Mouse (Mus musculus): ENCODE results near the gene Casp7.

DNA sequence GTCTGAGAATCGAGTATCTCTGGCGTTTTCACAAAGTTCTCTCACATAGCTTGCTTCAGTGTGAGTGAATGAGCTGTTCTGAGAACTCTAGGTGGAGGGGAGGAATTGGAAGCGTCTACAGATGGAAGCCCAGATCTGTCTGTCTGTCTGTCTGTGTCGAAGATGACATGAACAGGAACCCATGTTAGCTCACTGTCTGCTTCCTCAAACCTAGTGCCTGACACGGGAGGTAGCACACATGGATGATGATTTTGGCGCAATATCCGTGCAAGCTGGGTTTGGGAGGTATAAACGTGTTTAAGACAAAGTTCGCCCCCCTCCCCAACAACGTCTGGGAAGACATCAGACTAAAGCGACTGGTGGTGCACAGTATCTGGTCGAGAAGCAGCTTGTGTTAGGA lies 702 bp upstream of the Casp7 start:
- no peak for TF ChIP-seq CTCF (conservative IDR thresholded peaks at IDR 0.05; ENCODE audit: low read length)
- TF ChIP-seq NANOG (IDR thresholded peaks at IDR 0.05; ENCODE audit: borderline replicate concordance, low read length): no peak
